Mouse (Mus musculus): ENCODE results near the gene Gm21292.
"Not testable (repeated sequence)": the region's sequence is repeated elsewhere in the genome, so short reads cannot be mapped to it uniquely, and the experiment has no call there.

The Gm21292 gene

GRCm38 (mm10) chrY:9133824-9134223 is at the start of gene Gm21292:
Gene Gm21292 (minus strand): TSS chrY:9133924.
- not testable (repeated sequence) for DNase-seq (ENCODE audit: low spot score in 2 of 2)
